Mouse (Mus musculus) frontal cortex, postnatal 25 days (tissue): ENCODE data around the gene Zfp697.
"Not testable (repeated sequence)": the region's sequence is repeated elsewhere in the genome, so short reads cannot be mapped to it uniquely, and the experiment has no call there.

Source experiments
- DNase-seq, 2 experiments: peaks; one replicate each; pipeline ENCODE4 v3.0.0; 2022; ENCODE audit warnings: low spot score in 2 of 2

Zfp697 gene

GRCm38 (mm10) chr3:98382246-98382939 is at the start of gene Zfp697:
Gene Zfp697 (plus strand): TSS chr3:98382461.
- DNase-seq: peak; percentile 48 to 76

DNA sequence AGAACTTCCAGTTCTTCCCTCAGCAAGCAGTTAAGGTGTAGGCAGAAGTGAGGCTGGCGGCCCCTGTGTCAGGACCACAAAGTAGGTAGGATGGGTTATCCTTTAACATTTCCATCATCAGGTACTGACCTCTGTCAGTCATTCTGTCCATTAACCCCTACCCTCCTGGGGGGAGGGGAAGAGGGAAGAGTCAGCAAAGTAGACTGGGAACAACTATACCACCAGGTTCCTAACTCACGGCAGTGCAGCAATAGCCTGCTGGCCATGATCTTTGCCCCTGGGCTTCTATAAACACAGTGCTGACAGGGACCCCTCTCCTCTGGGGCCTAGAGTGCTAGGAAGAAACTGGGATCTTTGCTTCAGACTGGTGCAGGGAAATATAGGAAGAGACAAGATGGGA is 48.3 kb upstream of the Zfp697 start:
- DNase-seq: no peak

GRCm38 (mm10) chr3:98335331-98335730 is 46.9 kb upstream of the Zfp697 start:
- no peak for DNase-seq

DNA sequence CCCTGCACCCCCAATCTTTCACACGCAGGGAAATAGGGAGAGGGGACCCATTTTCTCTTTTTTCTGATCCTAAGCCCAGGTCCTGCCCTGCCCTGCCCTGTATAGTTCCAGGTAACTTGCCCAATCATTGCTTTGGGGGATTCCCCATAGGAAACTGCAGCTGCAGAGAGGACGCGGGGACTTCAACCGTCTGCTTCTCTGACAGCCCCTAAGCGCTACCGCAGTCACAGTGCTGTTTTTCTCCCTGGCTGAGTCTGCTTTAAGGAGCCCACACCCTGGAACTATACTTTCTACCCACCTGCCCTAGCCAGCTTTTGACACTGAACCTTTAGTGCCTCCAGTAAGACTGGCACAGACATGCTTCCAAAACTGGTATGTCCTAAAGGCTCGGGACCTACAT is 46.4 kb upstream of the Zfp697 start:
- no peak for DNase-seq

- no peak for DNase-seq
Observed at GRCm38 (mm10) chr3:98336661-98337654, 45.3 kb upstream of the Zfp697 start.

DNA sequence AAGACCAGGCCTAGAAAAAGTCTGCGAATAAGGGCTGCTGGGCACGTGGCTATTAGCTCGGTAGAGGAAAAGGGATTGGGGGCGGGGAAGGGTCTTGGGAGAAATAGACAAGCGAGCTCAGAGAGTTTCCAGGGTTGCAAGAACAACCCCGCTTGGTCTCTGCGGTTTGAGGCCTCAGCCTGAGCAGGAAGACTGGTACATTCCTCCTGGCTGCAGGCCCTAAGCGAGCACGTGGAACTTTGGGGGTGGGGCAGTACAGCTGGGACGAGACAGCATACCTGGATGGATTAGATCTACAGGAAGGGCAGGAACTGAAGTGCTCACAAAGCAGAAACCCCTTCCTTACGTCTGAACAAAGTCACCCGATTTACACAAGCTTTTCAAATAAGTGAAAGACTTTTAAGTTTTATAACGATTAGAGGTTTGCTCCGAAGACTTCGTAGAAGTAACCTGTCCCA is 43.6 kb upstream of the Zfp697 start:
- DNase-seq: no peak

DNA sequence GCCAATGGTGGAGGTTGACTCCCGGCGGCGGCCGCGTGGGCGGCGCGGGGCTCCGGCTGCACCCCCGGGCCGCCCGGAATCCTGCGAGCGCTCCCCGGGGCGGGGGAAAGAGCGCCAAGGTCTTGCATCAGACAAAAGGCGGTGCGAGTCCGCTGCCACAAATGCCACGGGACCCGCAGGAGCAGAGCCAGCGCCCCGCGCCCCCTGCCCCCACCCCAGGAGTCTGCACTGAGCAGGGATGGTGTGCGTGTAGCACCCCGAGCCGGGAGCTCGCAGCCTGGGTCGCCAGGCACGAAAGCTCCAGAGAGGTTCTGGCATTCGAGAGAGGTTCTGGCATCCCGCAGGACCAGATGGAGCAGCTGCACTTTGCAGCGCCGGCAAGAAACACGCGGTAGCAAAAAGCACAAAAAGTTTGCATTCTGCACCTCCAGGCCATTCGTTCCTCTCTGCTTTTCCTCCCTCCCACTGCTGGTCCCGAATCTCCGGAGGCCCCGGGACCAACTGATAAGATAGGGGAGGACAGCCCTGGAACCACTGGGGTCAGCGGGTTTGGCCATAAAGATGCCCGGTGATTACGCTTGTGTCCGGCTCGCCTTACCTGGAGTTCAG is 43.1 kb upstream of the Zfp697 start:
- no peak for DNase-seq

- not testable (repeated sequence) for DNase-seq
Observed at GRCm38 (mm10) chr3:98339706-98340109, 42.6 kb upstream of the Zfp697 start, which contains the start of gene Phgdh. Gene Phgdh (minus strand): TSS chr3:98339990.

DNA sequence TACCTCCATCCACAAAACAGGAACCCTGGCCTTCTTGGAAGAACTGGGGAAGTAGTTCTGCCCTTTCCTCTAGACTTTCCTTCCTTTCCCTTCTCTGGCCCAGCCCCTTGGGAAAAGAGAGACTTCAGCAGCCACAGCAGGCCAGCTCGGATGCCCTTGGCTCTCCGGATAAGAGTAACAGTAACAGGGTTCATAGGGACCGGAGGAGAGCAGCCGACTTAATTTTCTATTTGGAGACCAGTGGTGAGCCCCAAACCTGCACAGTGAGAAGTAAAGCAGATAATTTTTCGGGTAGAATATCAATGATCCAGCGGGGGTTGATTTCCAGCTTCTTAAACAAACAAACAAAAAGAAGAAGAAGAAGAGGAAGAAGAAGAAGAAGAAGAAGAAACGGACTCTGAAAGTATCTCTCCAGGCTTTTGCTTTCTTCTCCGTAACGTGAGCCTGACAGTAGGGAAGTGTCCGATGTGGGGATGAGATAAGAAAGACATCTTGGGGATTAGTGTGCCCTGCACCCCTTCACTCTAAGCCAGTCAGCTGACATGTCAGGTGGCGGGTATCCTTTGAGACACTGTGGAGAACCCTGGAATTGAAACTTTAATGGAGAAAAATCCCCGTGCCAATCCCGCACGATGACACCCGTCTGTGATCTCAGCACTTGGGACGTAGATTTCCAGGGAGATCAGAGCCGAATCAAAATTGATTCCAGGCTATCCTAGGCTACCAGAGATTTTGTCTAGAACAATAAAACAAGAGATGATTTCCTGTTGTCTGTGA is 41.3 kb upstream of the Zfp697 start:
- no peak for DNase-seq

DNA sequence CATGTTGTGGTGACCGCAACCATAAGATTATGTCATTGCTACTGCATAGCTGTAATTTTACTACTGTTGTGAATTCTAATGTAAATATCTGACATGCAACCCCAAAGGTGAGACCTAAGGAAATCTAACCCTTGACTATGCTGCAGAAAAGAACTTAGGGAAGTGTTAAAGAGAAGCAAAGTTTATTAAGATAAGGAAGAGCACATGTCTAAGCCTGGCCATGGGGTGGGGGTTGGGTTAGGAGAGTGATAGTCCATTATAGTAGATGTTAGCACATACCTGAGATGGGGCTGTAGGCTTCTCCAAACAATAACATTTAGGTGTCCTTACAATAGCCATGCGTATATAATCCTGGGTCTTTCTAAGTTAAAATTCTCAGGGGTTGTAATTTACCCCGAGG is 39.0 kb upstream of the Zfp697 start:
- no peak for DNase-seq

DNA sequence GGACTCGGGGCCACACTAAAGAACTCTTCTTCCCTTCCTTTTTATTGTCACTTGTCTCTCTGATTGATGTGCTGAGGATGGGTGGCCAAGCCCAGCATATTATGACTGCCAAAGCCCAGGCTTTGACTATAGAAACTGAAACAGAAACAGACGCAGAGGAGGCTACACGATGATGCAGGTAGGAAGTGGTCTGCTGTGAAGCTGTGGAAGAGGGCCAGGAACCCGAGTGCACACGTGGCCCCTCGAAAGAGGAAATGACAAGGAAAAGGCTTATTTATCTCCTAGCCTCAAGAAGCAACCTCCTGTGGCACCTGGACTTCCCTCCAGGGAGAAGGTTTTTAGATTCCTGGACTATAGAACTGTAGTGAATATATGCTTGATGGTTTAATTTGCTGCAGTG is 34.2 kb upstream of the Zfp697 start:
- DNase-seq: no peak

- DNase-seq: no peak
Observed at GRCm38 (mm10) chr3:98348705-98349104, 33.6 kb upstream of the Zfp697 start.

- peak; percentile 49 to 64 for DNase-seq
Observed at GRCm38 (mm10) chr3:98353892-98354291, 28.4 kb upstream of the Zfp697 start.

DNA sequence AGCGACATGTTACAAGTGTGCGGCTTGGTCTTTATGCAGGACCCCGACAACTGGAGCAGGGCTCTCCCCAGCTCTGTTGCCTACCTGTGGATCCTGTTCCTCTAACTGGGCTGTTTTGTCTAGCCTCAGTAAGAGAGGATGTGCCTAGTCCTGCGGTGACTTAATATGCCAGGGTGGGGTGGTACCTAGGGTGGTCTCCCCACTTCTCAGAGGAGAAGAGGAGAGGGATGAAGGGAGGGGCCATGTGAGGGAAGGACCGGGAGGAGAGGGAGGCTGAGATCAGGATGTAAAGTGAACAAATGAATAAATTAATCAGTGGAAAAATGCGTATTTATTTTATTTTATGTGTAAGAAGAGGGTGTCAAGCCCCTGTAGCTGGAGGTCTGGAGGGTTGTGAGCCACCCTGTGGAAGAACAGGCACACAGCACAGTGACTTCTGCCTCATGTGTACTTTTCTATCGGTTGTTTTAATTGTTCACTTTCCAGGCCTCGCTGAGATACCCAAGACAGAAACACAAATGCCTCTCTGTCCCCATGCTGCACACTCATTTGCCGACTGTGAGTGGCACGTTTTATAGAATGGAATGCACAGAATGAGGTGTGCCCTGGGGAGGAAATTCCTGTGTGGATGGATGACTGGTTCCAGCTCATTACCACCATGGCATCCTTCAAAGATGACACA is 26.8 kb upstream of the Zfp697 start:
- DNase-seq: no peak

- no peak for DNase-seq
Observed at GRCm38 (mm10) chr3:98356026-98356365, 26.3 kb upstream of the Zfp697 start.

DNA sequence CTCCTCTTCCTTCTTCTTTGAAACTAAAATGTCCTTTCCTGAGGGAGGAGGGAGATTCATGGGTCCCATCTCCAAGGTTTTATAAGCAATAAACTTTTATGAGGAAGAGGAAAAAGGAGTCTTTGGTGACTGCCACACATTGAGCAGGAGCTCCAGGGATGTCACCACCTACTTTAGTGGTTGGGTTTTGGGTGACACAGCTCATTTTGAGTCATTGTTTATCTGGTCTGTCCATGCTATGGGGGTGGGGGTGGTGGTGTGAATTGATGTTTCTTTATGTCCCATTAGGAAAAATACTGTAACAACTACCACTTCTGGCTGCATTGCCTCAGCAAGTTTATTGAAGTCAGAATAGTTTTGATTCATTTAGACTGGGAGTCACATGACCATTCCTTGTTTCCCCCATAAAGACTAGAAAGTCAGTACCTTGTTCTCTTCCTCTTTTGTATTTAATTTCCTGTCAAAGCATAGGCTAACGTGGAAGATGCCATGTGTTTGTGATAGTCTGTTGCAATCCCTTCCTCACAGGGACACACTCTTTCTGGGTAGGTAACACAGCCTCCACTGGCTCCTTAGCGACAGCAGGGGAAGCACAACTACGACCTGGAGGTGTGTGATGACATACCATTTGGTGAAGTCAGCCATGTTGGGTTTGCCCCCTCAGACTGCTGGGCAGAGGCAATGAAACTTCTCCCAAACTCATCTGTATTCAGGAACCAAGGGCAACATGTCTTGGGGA is 25.5 kb upstream of the Zfp697 start:
- DNase-seq: no peak

GRCm38 (mm10) chr3:98362753-98363152 is 19.5 kb upstream of the Zfp697 start:
- DNase-seq: no peak

- no peak for DNase-seq
Observed at GRCm38 (mm10) chr3:98366086-98366485, 16.2 kb upstream of the Zfp697 start.

DNA sequence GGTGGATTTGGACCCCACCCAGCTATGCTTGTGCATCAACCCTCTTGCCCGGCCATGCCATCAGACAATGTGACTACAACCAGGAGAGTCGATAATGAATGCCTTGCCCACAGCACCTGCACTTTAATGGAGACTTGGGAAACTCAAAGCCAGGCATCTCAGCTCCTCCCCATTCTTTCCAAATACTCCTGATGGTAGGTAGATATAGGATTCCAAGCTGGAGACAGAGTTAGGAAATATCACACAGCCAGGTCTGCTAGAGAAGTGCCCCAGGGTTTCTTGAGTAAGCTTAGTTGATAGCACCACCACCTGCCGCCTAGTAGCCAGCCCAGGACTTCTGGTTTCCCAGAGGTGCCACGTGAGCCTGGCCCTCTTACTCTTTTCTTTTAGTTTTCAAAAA is 15.4 kb upstream of the Zfp697 start:
- DNase-seq: no peak

- no peak for DNase-seq
Observed at GRCm38 (mm10) chr3:98368283-98368682, 14.0 kb upstream of the Zfp697 start.
